Mouse (Mus musculus): ENCODE measurements around the gene Mmgt2. TPM values are rescaled to one million over a fixed set of nuclear protein-coding genes. Genes with fewer than 3 reads are reported as not detected.
A peak's percentile ranks its signal among the peaks of the same experiment; 100 is the strongest.

The Mmgt2 gene
- polyA plus RNA-seq, 1 experiment from 2014 or later = 30.8 TPM

DNA sequence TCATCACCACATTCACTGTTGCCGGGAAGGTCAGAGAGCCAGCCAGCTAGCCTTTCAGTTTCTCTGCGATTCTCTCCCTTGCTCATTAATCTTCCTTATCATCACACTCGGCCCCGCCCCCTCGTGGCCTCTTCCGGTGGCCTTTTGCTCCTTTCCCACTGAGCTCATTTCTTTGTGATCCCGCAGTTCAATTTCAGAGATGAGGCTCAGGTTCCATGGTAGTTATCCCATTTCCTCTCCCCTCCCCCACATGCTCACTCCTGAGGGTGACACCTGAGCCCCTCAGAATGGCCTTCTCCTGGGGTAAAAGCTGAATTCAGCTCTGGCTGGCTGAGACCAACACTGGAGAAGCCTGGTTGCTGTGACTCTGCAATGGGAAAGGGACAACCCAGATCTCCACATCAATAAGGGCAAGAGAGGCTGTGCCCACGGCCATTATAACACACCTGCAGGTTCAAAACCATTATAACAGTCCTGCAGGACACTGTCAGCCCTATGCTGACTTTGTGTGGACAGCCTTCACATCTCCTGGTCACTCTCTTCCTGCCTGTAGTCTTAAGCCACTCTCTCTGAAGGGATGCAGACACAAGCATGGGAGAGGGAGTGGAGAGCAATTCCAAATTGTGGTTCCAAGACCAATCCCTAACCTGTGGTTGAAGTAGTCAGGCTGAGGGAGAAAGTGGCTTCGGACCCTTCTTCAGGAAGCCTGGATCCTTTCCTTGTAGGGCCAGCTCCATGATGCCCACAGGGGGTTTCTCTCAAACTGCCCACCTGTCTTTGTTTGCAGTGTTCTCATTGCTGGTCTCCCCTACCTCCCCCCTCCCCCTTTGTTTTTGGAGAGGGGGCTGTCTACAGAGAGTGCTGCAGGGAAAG is 18.9 kb upstream of the Mmgt2 start:
- Histone ChIP-seq H3K9me3 (no peaks in the 10 kb centered on the region), H3K9ac (no peak overlapping the region), H3K4me2 (replicated peaks) (peak overlapping the region; percentile 49), H3K4me1 (peaks cover 43% of the 10 kb centered on the region), H3K36me3 (no peaks in the 10 kb centered on the region), H3K27ac (peak overlapping the region; percentile 68), H3K27me3 (replicated peaks) (no peaks in the 10 kb centered on the region), H3K4me3 (no peak overlapping the region)
- 3% methylated on average over 9 of the region's 9 CpGs for WGBS
- peak; percentile 52 for ATAC-seq (ENCODE audit: low FRiP score, low read depth)

DNA sequence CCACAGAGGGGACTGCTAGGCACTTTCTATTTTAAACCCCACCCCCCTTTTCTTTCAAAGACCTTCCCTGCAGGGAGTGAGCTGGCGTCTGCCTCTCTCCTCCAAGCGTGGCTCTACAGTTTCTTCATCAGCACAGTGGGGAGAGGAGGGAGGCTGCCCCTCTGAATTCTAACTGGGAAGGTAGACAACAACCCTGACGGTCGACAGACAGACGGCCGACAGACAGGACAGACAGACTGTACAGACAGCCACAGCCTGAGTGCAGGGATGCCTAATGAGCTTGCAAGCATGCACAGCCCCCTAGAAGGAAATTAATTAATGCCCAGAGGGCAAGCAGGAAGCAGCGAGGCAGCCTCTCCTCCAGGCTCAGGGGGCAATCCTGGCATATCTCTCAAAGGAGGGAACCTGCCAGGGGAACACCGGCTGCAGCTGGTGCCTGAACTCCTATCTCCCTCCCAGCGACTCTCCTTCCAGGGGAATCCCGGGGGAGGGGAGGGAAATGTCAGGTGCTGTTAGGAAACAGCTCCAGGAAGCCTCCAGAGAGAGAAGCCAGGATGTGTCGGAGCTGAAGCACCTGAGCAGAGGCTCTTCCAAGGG is 18.1 kb upstream of the Mmgt2 start:
- peaks cover 37% of the 10 kb centered on the region for H3K4me1 ChIP-seq
- H3K4me2 ChIP-seq (replicated peaks) = peak overlapping the region; percentile 49
- H3K36me3 ChIP-seq = no peaks in the 10 kb centered on the region
- 3% methylated on average over 11 of the region's 11 CpGs for whole genome bisulfite sequencing
- H3K27ac ChIP-seq = peak overlapping the region; percentile 68
- no peaks in the 10 kb centered on the region for H3K27me3 ChIP-seq (replicated peaks)
- peak; percentile 45 for ATAC-seq (ENCODE audit: low FRiP score, low read depth)
- peak overlapping the region; percentile 35 for H3K9ac ChIP-seq
- H3K9me3 ChIP-seq = no peaks in the 10 kb centered on the region
- H3K4me3 ChIP-seq = no peak overlapping the region

DNA sequence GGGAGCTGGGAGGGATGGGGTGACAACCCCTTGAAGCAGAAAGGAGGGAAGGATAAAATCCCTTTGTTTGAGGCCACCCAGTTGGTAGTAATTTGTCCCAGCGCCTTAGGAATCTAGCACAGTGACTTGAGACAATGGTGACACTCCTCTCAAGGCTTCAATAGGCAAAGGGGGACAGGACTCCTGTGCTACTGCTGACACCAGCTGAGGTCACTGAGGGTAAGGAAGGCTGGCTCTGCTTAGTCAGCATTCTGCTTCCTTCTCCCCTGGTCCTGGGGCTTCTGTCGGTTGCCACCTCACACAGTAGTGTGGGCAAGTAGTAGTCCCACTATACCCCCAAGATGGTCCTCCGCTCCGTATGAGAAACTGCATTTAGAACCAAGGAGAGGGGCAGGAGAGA is 17.3 kb upstream of the Mmgt2 start:
- ATAC-seq (ENCODE audit: low FRiP score, low read depth) = no peak
- Histone ChIP-seq H3K4me3 (no peak overlapping the region), H3K4me1 (peaks cover 37% of the 10 kb centered on the region), H3K9ac (no peak overlapping the region), H3K9me3 (no peaks in the 10 kb centered on the region), H3K27ac (no peak overlapping the region), H3K4me2 (replicated peaks) (peak overlapping the region; percentile 49; the same call in 1 of the 2 replicates), H3K27me3 (replicated peaks) (no peaks in the 10 kb centered on the region), H3K36me3 (no peaks in the 10 kb centered on the region)
- WGBS = 26% methylated on average over 4 of the region's 4 CpGs

DNA sequence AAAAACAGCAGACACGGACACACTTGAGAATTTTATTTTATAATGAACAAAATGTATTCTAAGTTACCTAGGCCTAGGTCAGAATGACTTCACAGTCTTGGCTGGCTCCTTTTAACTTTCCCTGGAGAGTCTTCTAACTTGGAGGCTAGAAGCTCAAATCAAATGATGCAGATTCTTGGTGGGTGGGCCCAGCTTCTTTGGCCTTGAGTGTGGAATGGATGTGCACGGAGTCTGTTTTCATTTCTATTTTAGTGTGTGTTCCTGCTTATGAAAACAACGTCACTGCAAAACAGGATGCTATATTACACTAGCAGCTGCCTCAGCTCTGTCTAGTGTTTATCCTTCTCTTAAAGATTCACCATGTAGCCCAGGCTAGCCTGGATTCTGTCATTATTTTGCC is 13.1 kb upstream of the Mmgt2 start:
- ATAC-seq (ENCODE audit: low FRiP score, low read depth) = no peak
- Histone ChIP-seq H3K4me3 (no peak overlapping the region), H3K27me3 (replicated peaks) (no peaks in the 10 kb centered on the region), H3K36me3 (no peaks in the 10 kb centered on the region), H3K9me3 (no peaks in the 10 kb centered on the region), H3K27ac (no peak overlapping the region), H3K4me2 (replicated peaks) (no peak overlapping the region), H3K9ac (no peak overlapping the region), H3K4me1 (peaks cover 13% of the 10 kb centered on the region)
- WGBS = 85% methylated on average over 3 of the region's 3 CpGs

DNA sequence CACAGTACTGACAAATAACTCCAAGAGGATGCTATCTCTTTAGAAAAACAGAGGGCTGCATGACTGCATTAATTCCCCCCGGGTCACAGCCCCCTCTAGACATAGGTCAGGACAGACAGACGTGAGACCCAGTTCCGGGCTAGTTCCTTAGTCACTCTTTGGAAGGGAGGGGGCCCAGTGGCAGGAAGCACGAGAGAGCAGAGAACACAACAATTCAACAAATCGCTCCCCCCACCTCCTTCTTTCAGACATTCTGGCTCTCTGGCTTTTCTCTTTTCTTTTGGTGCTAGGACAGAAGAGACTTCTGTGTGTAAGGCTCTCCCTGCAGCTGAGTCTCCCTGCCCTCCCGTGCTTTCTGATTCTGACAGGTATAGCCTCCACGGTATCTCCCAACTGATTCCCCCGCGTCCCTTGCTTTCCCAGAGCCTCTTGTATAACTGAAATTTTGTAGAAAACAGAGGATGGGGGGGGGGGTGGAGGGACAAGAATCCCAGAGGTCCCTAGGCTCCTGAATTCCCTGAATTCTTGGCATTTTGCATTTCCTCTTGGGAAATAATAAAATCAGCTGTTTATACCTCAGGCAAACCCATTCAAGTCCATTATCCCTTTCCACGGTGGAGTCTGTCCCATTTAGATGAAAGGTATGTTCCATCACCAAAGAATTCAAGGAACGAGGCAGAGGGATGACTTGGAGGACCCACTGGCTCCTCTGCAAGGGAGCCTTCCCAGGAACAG is 12.2 kb upstream of the Mmgt2 start:
- ATAC-seq (ENCODE audit: low FRiP score, low read depth) = no peak
- WGBS = 75% methylated on average over 11 of the region's 11 CpGs
- Histone ChIP-seq H3K27me3 (replicated peaks) (no peaks in the 10 kb centered on the region), H3K9ac (no peak overlapping the region), H3K4me3 (no peak overlapping the region), H3K4me1 (peaks cover 4% of the 10 kb centered on the region), H3K9me3 (no peaks in the 10 kb centered on the region), H3K4me2 (replicated peaks) (no peak overlapping the region), H3K36me3 (no peaks in the 10 kb centered on the region), H3K27ac (no peak overlapping the region)

DNA sequence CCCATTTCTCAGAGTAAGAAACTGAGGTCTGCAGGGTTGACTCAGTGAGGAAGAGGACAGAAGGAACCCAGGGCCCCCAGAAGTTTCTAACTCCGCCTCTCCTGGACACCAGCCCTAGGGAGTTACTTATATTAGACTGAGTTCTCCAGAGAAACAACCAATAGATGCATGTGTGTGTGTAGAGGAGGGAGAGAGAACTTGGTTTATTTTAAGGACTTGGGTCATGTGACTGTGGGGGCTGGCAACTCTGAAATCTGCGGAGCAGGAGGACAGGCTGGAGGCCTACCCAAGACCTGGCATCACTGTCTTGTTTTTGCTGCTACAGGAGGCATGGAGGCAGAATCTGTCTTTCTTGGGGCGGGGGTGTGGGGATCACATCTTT is 11.6 kb upstream of the Mmgt2 start:
- Histone ChIP-seq H3K4me3 (no peak overlapping the region), H3K4me2 (replicated peaks) (no peak overlapping the region), H3K27me3 (replicated peaks) (no peaks in the 10 kb centered on the region), H3K36me3 (no peaks in the 10 kb centered on the region), H3K4me1 (no peaks in the 10 kb centered on the region), H3K27ac (no peak overlapping the region), H3K9me3 (no peaks in the 10 kb centered on the region), H3K9ac (no peak overlapping the region)
- no peak for ATAC-seq (ENCODE audit: low FRiP score, low read depth)
- WGBS = 91% methylated on average over 3 of the region's 3 CpGs

DNA sequence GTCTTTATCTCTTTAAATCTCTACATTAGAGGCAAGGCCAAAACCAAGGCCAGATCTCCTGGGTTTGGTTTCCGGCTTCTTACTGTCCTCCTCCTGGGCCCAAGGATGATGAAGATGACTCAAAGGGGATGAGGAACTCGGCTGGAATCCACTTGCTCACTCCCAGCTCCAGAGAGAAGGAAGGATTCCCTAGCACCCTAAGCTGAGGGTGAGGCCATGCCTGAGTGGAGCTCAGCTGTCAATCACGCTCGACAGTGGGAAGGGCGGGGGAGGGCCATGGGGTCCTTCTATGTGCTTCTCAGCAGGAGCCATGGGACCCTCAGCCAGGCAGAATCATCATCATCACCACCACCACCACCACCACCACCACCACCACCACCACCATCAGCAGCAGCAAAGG is 11.1 kb upstream of the Mmgt2 start:
- Histone ChIP-seq H3K27ac (no peak overlapping the region), H3K4me2 (replicated peaks) (no peak overlapping the region), H3K27me3 (replicated peaks) (no peaks in the 10 kb centered on the region), H3K9me3 (no peaks in the 10 kb centered on the region), H3K9ac (no peak overlapping the region), H3K4me1 (no peaks in the 10 kb centered on the region), H3K36me3 (no peaks in the 10 kb centered on the region), H3K4me3 (no peak overlapping the region)
- no peak for ATAC-seq (ENCODE audit: low FRiP score, low read depth)
- WGBS = 91% methylated on average over 5 of the region's 5 CpGs

DNA sequence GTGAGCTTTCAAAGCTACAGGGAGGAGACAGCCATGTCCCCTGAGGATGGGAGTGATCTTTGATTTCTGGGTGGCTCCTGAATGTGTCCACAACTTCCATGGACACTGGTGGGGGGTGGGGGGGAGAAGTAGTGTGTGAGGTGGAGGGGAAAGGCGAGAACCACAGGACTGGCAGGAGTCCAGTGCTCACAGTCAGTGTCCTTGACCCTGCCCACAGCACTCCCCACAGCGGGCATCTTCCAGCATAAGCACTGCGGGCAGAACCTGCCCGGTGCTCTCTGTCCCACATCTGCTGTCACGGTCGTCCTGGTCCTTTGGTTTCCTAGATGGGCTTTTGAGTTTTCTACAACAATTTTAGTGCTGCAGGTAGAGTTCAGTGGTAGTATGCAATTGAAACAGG is 10.7 kb upstream of the Mmgt2 start:
- no peak overlapping the region for H3K9ac ChIP-seq
- no peaks in the 10 kb centered on the region for H3K4me1 ChIP-seq
- no peak overlapping the region for H3K27ac ChIP-seq
- H3K36me3 ChIP-seq = no peaks in the 10 kb centered on the region
- 88% methylated on average over 6 of the region's 6 CpGs for WGBS
- no peaks in the 10 kb centered on the region for H3K27me3 ChIP-seq (replicated peaks)
- no peaks in the 10 kb centered on the region for H3K9me3 ChIP-seq
- H3K4me2 ChIP-seq (replicated peaks) = no peak overlapping the region
- ATAC-seq (ENCODE audit: low FRiP score, low read depth) = no peak
- no peak overlapping the region for H3K4me3 ChIP-seq

DNA sequence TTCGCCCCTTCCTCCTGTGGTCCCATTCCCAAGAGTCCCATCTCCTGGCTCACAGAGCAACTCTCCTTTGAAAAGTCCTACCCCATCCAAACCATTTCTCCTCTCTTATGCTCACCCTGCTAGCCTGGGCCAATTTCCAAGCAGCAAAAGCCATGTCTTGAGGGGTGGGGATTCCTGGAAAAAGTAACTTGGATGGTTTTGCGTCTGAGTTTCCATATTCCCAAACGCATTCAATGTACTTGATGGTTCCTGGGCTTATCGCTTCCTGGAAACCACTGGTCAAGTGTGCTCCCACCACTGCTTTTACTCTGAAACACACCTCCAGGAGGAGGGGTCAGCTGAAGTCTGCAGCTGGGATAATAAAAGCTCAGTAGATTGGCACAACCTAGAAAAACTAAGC is 10.1 kb upstream of the Mmgt2 start:
- Histone ChIP-seq H3K27me3 (replicated peaks) (no peaks in the 10 kb centered on the region), H3K4me3 (no peak overlapping the region), H3K4me2 (replicated peaks) (no peak overlapping the region), H3K4me1 (0 out of 2 replicates have a peak, but pooled peaks cover 2% of the 10 kb centered on the region), H3K27ac (no peak overlapping the region), H3K9me3 (no peaks in the 10 kb centered on the region), H3K36me3 (no peaks in the 10 kb centered on the region), H3K9ac (no peak overlapping the region)
- ATAC-seq (ENCODE audit: low FRiP score, low read depth) = no peak
- 95% methylated on average over 4 of the region's 4 CpGs for whole genome bisulfite sequencing

DNA sequence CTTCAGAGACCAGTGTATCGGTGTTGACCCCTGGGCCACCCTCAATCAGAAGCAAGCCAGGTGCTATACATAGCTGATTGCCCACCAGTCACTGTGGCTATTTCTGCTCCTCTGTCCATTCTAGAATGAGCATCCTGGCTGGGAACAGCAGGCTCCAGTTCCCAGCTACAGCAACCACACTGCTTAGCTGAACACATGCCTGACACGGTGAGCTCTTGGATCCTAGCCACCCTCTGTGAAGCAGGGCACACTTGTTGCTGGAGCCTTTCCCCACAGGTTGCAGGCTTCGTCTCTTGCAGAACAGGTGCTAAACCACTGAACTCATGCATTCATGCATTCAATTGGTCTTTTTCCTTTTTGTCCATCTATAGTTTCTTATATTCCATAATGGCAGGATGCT is 8.1 kb upstream of the Mmgt2 start:
- 77% methylated on average over 3 of the region's 3 CpGs for WGBS
- no peak overlapping the region for H3K27ac ChIP-seq
- H3K9ac ChIP-seq = no peak overlapping the region
- H3K36me3 ChIP-seq = no peaks in the 10 kb centered on the region
- no peaks in the 10 kb centered on the region for H3K27me3 ChIP-seq (replicated peaks)
- no peaks in the 10 kb centered on the region for H3K9me3 ChIP-seq
- peaks cover 10% of the 10 kb centered on the region for H3K4me1 ChIP-seq
- no peak overlapping the region for H3K4me2 ChIP-seq (replicated peaks)
- H3K4me3 ChIP-seq = no peak overlapping the region
- ATAC-seq (ENCODE audit: low FRiP score, low read depth) = no peak

DNA sequence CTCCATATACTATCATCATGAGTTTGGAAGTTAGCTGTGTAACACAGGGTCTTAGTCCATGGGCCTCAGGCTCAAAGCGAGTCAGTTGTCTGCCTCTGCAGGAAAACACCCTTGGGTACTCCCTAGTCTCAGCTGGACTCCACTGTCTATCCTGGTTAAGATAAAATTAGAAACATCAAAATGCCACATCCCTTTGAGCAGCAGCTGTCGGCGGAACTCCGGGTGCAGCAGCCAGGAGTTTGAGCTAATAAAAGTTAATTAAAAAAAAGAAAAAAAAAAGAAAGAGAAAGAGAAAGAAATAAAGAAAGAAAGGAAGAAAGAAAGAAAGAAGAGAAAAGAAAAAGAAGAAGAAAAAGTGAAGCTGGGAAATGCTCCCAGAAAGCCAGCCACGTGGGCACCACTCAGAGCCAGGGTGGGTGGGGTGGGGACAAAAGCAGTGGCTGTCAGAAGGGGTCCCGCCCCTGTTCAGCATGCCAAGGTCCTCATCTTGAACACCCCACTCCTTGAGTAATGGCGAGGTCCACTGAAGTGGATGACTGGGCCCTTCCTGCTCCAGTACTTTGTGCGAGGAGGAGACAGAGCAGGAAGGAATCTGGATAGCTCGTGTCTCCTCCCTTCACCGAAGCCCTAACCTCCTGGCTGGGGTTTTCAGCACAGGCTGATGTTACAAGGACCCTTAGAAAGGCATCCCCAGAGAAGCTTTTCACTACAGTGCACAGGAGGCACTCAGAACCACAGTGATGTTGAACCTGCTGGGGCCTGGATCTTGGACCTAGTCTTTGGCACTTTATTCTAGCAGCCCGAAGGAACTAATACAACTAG is 6.2 kb upstream of the Mmgt2 start:
- peaks cover 27% of the 10 kb centered on the region for H3K4me1 ChIP-seq
- no peaks in the 10 kb centered on the region for H3K9me3 ChIP-seq
- 68% methylated on average over 11 of the region's 11 CpGs for WGBS

More for the DNA sequence above, 6.2 kb upstream of the Mmgt2 start:
- Histone ChIP-seq H3K4me3 (no peak overlapping the region), H3K9ac (no peak overlapping the region), H3K27ac (no peak overlapping the region), H3K36me3 (no peaks in the 10 kb centered on the region), H3K27me3 (replicated peaks) (no peaks in the 10 kb centered on the region), H3K4me2 (replicated peaks) (no peak overlapping the region)
- ATAC-seq (ENCODE audit: low FRiP score, low read depth) = no peak
